Mouse (Mus musculus): ENCODE results near the gene Nyap1. TPM values are rescaled to one million over a fixed set of nuclear protein-coding genes. Genes with fewer than 3 reads are reported as not detected.

Nyap1 gene
- 0.21 to 0.48 TPM (median 0.42 TPM) in 4 replicates for total RNA-seq (2023; ENCODE audit: inconsistent age)

GRCm38 (mm10) chr5:137741023-137741931, at the start of gene Nyap1:
Gene Nyap1 (minus strand): TSS chr5:137741607.

GRCm38 (mm10) chr5:137787151-137787928, 45.9 kb upstream of the Nyap1 start, which contains the start of the genes Mepce and Zcwpw1:
Gene Mepce (minus strand): TSS chr5:137787655.
Gene Zcwpw1 (plus strand): TSS chr5:137787798.

GRCm38 (mm10) chr5:137778635-137779034, 37.2 kb upstream of the Nyap1 start, which contains the start of gene Ppp1r35:
Gene Ppp1r35 (plus strand): TSS chr5:137778849.

GRCm38 (mm10) chr5:137745214-137746171, 4.1 kb upstream of the Nyap1 start, which contains the start of gene Tsc22d4:
Gene Tsc22d4 (plus strand): TSS chr5:137745730.

GRCm38 (mm10) chr5:137684294-137685123, 56.9 kb downstream of the Nyap1 start, which contains the start of gene Agfg2:
Gene Agfg2 (minus strand): TSS chr5:137684726.

Other genes with a start within 250 kb of the Nyap1 start
- 30.1 to 38.1 TPM (median 33.0 TPM) in 4 replicates for gene Pop7, start 239.1 kb downstream of the Nyap1 start, total RNA-seq (2023; ENCODE audit: inconsistent age)
- 114 to 121 TPM (median 115 TPM) in 4 replicates for gene Gigyf1, start 223.1 kb downstream of the Nyap1 start, total RNA-seq (2023; ENCODE audit: inconsistent age)
- gene Epo, start 208.4 kb downstream of the Nyap1 start, total RNA-seq (2023; ENCODE audit: inconsistent age) = not detected in 4 replicates
- 346 to 423 TPM (median 404 TPM) in 4 replicates for gene Gnb2, start 208.1 kb downstream of the Nyap1 start, total RNA-seq (2023; ENCODE audit: inconsistent age)
- gene Actl6b, start 188.1 kb downstream of the Nyap1 start, total RNA-seq (2023; ENCODE audit: inconsistent age) = not detected in 4 replicates
- 0.29 to 1.5 TPM (median 0.71 TPM) in 4 replicates for gene Tfr2, start 171.8 kb downstream of the Nyap1 start, total RNA-seq (2023; ENCODE audit: inconsistent age)
- gene Mospd3, start 140.5 kb downstream of the Nyap1 start, total RNA-seq (2023; ENCODE audit: inconsistent age) = 32.1 to 44.5 TPM (median 37.3 TPM) in 4 replicates
- 1.1 to 2.3 TPM (median 1.5 TPM) in 4 replicates for gene Pcolce, start 127.8 kb downstream of the Nyap1 start, total RNA-seq (2023; ENCODE audit: inconsistent age)
- 0.22 to 0.45 TPM (median 0.30 TPM) in 3 of 4 replicates, not detected in the other for gene Fbxo24, start 112.6 kb downstream of the Nyap1 start, total RNA-seq (2023; ENCODE audit: inconsistent age)
- gene Lrch4, start 112.5 kb downstream of the Nyap1 start, total RNA-seq (2023; ENCODE audit: inconsistent age) = 206 to 213 TPM (median 209 TPM) in 4 replicates
- gene Gm20605, start 112.4 kb downstream of the Nyap1 start, total RNA-seq (2023; ENCODE audit: inconsistent age) = 58.1 to 62.4 TPM (median 60.8 TPM) in 4 replicates
- 84.0 to 92.8 TPM (median 85.8 TPM) in 4 replicates for gene Sap25, start 100.3 kb downstream of the Nyap1 start, total RNA-seq (2023; ENCODE audit: inconsistent age)
- gene Irs3, start 95.9 kb downstream of the Nyap1 start, total RNA-seq (2023; ENCODE audit: inconsistent age) = not detected in 4 replicates
- 17.4 to 20.9 TPM (median 18.1 TPM) in 4 replicates for gene Agfg2, start 56.9 kb downstream of the Nyap1 start, total RNA-seq (2023; ENCODE audit: inconsistent age)
- gene Tsc22d4, start 4.1 kb upstream of the Nyap1 start, total RNA-seq (2023; ENCODE audit: inconsistent age) = 201 to 221 TPM (median 212 TPM) in 4 replicates
- 19.3 to 26.7 TPM (median 22.2 TPM) in 4 replicates for gene Ppp1r35, start 37.2 kb upstream of the Nyap1 start, total RNA-seq (2023; ENCODE audit: inconsistent age)
- gene Mepce, start 46.0 kb upstream of the Nyap1 start, total RNA-seq (2023; ENCODE audit: inconsistent age) = 82.8 to 102 TPM (median 90.4 TPM) in 4 replicates
- 19.2 to 24.6 TPM (median 22.6 TPM) in 4 replicates for gene Zcwpw1, start 46.2 kb upstream of the Nyap1 start, total RNA-seq (2023; ENCODE audit: inconsistent age)
- gene Pilra, start 94.7 kb upstream of the Nyap1 start, total RNA-seq (2023; ENCODE audit: inconsistent age) = 1.3 to 3.1 TPM (median 1.7 TPM) in 4 replicates
- 1.3 to 3.3 TPM (median 1.5 TPM) in 4 replicates for gene Pilrb1, start 116.5 kb upstream of the Nyap1 start, total RNA-seq (2023; ENCODE audit: inconsistent age)
- 1.1 to 2.5 TPM (median 1.6 TPM) in 3 of 4 replicates, not detected in the other for gene Pilrb2, start 130.2 kb upstream of the Nyap1 start, total RNA-seq (2023; ENCODE audit: inconsistent age)
- gene Cyp3a13, start 180.0 kb upstream of the Nyap1 start, total RNA-seq (2023; ENCODE audit: inconsistent age) = not detected in 4 replicates
- not detected in 4 replicates for gene Gjc3, start 221.5 kb upstream of the Nyap1 start, total RNA-seq (2023; ENCODE audit: inconsistent age)
- not detected in 4 replicates for gene Azgp1, start 239.9 kb upstream of the Nyap1 start, total RNA-seq (2023; ENCODE audit: inconsistent age)